Mouse (Mus musculus) midbrain, embryonic 10.5 days (tissue): ENCODE results near the gene Rasl11b. TPM values are rescaled to one million over a fixed set of nuclear protein-coding genes. Genes with fewer than 3 reads are reported as not detected.

Experiments
- DNase-seq: peaks from one replicate; pipeline ENCODE4 v3.0.0-alpha.2; 2017; ENCODE audit warnings: low spot score
- H3K27ac ChIP-seq: fragments of 300-500 bp; sonication (generic); replicated peaks from 2 replicates; pipeline ENCODE4 v1.5.1; 2016; ENCODE audit warnings: mild to moderate bottlenecking
- H3K27me3 ChIP-seq: fragments of 300-500 bp; sonication (generic); 2 replicates; pipeline ENCODE4 v1.6.1; 2016; ENCODE audit warnings: low read depth, mild to moderate bottlenecking; ENCODE audit not compliant: poor library complexity, severe bottlenecking
- H3K36me3 ChIP-seq: fragments of 300-500 bp; sonication (generic); 2 replicates; pipeline ENCODE4 v1.6.1; 2016; ENCODE audit warnings: mild to moderate bottlenecking, moderate library complexity
- H3K4me1 ChIP-seq: fragments of 300-500 bp; sonication (generic); 2 replicates; pipeline ENCODE4 v1.6.1; 2016
- H3K4me3 ChIP-seq: fragments of 300-500 bp; sonication (generic); 2 replicates; pipeline ENCODE4 v1.5.1; 2016; ENCODE audit warnings: mild to moderate bottlenecking, moderate library complexity
- H3K9me3 ChIP-seq: fragments of 300-500 bp; sonication (generic); replicated peaks from 2 replicates; pipeline ENCODE4 v1.6.1; 2016; ENCODE audit warnings: mild to moderate bottlenecking
- whole genome bisulfite sequencing: fragments of 180-500 bp; shearing (Covaris S2); methylation state at CpG from one replicate; pipeline ENCODE4 v1.1.7; 2016; 5-methylcytosine and 5-hydroxymethylcytosine counted together
- polyA plus RNA-seq: library from polyadenylated mRNA; unstranded; fragments of >200 nt; fragmentation: Nextera tagmentation; extraction: Ambion mirVana; gene quantifications from 2 replicates; pipeline ENCODE4 v1.2.1, GENCODE M21; 2016

Rasl11b gene
- polyA plus RNA-seq, 1 experiment from 2014 or later, result 27.3 TPM

GRCm38 (mm10) chr5:74190911-74191310, 4.2 kb upstream of the Rasl11b start:
- Histone ChIP-seq H3K4me1 (peaks cover 43% of the 10 kb centered on the region), H3K9me3 (no peaks in the 10 kb centered on the region), H3K27ac (no peak overlapping the region), H3K27me3 (peaks cover 60% of the 10 kb centered on the region), H3K36me3 (no peaks in the 10 kb centered on the region), H3K4me3 (no peak overlapping the region)
- no peak for DNase-seq
- WGBS, result 66% methylated on average over 5 of the region's 5 CpGs

- no peak for DNase-seq
- Histone ChIP-seq H3K4me1 (peaks cover 64% of the 10 kb centered on the region), H3K27ac (no peak overlapping the region), H3K9me3 (no peaks in the 10 kb centered on the region), H3K4me3 (no peak overlapping the region), H3K36me3 (peaks cover 11% of the 10 kb centered on the region), H3K27me3 (peaks cover 53% of the 10 kb centered on the region)
- WGBS, result 53% methylated on average over 2 of the region's 2 CpGs
Observed at GRCm38 (mm10) chr5:74193008-74193407, 2.1 kb upstream of the Rasl11b start.

GRCm38 (mm10) chr5:74193626-74194025, 1.5 kb upstream of the Rasl11b start:
- no peaks in the 10 kb centered on the region for H3K9me3 ChIP-seq
- H3K27me3 ChIP-seq, result peaks cover 53% of the 10 kb centered on the region
- DNase-seq, result no peak
- H3K27ac ChIP-seq, result no peak overlapping the region
- peaks cover 70% of the 10 kb centered on the region for H3K4me1 ChIP-seq
- 47% methylated on average over 7 of the region's 7 CpGs for WGBS
- H3K4me3 ChIP-seq, result no peak overlapping the region
- peaks cover 18% of the 10 kb centered on the region for H3K36me3 ChIP-seq

- peaks cover 53% of the 10 kb centered on the region for H3K27me3 ChIP-seq
- WGBS, result 31% methylated on average over 16 of the region's 16 CpGs
- peaks cover 24% of the 10 kb centered on the region for H3K36me3 ChIP-seq
- DNase-seq, result no peak
- peaks cover 67% of the 10 kb centered on the region for H3K4me1 ChIP-seq
- H3K4me3 ChIP-seq, result peak overlapping the region; percentile 91
- H3K9me3 ChIP-seq, result no peaks in the 10 kb centered on the region
- H3K27ac ChIP-seq, result peak overlapping the region; percentile 91
Observed at GRCm38 (mm10) chr5:74194027-74194840, 852 bp upstream of the Rasl11b start.

GRCm38 (mm10) chr5:74195614-74196306, 674 bp downstream of the Rasl11b start:
- H3K4me1 ChIP-seq, result peaks cover 56% of the 10 kb centered on the region
- under 1% methylated on average over 27 of the region's 27 CpGs for WGBS

GRCm38 (mm10) chr5:74196307-74196618, 1.2 kb downstream of the Rasl11b start:
- whole genome bisulfite sequencing, result 0% methylated on average over 4 of the region's 4 CpGs
- Histone ChIP-seq H3K27me3 (peaks cover 35% of the 10 kb centered on the region), H3K27ac (peak overlapping the region; percentile 91), H3K4me1 (peaks cover 57% of the 10 kb centered on the region), H3K36me3 (peaks cover 39% of the 10 kb centered on the region), H3K4me3 (peak overlapping the region; percentile 91), H3K9me3 (no peaks in the 10 kb centered on the region)
- DNase-seq, result no peak

More at GRCm38 (mm10) chr5:74195614-74196306, 674 bp downstream of the Rasl11b start:
- peak overlapping the region; percentile 91 for H3K4me3 ChIP-seq
- H3K27ac ChIP-seq, result peak overlapping the region; percentile 91
- no peaks in the 10 kb centered on the region for H3K9me3 ChIP-seq
- H3K27me3 ChIP-seq, result peaks cover 40% of the 10 kb centered on the region
- DNase-seq, result peak; percentile 69
- H3K36me3 ChIP-seq, result peaks cover 39% of the 10 kb centered on the region

- Histone ChIP-seq H3K36me3 (peaks cover 39% of the 10 kb centered on the region), H3K4me3 (peak overlapping the region; percentile 11; the same call in 1 of the 2 replicates)
- 91% methylated on average over 22 of the region's 22 CpGs for WGBS
Observed at GRCm38 (mm10) chr5:74197541-74198330, 2.6 kb downstream of the Rasl11b start.

GRCm38 (mm10) chr5:74198446-74198845, 3.4 kb downstream of the Rasl11b start:
- Histone ChIP-seq H3K9me3 (peaks cover 4% of the 10 kb centered on the region; the same call in 1 of the 2 replicates), H3K27me3 (peaks cover 13% of the 10 kb centered on the region), H3K4me1 (peaks cover 62% of the 10 kb centered on the region), H3K36me3 (peaks cover 39% of the 10 kb centered on the region), H3K4me3 (no peak overlapping the region), H3K27ac (no peak overlapping the region)
- DNase-seq, result no peak
- WGBS, result 89% methylated on average over 11 of the region's 11 CpGs

More at GRCm38 (mm10) chr5:74197541-74198330, 2.6 kb downstream of the Rasl11b start:
- Histone ChIP-seq H3K27ac (no peak overlapping the region), H3K4me1 (peaks cover 65% of the 10 kb centered on the region), H3K27me3 (peaks cover 20% of the 10 kb centered on the region), H3K9me3 (no peaks in the 10 kb centered on the region)
- DNase-seq, result no peak

GRCm38 (mm10) chr5:74199793-74200192, 4.7 kb downstream of the Rasl11b start:
- WGBS, result 90% methylated on average over 13 of the region's 13 CpGs
- no peaks in the 10 kb centered on the region for H3K27me3 ChIP-seq
- no peak overlapping the region for H3K4me3 ChIP-seq
- H3K4me1 ChIP-seq, result peaks cover 49% of the 10 kb centered on the region
- H3K27ac ChIP-seq, result no peak overlapping the region
- no peak for DNase-seq
- H3K36me3 ChIP-seq, result peaks cover 39% of the 10 kb centered on the region
- peaks cover 4% of the 10 kb centered on the region; the same call in 1 of the 2 replicates for H3K9me3 ChIP-seq

GRCm38 (mm10) chr5:74200481-74200880, 5.4 kb downstream of the Rasl11b start:
- Histone ChIP-seq H3K36me3 (peaks cover 39% of the 10 kb centered on the region), H3K27ac (no peak overlapping the region), H3K4me1 (peaks cover 47% of the 10 kb centered on the region), H3K9me3 (peaks cover 4% of the 10 kb centered on the region; the same call in 1 of the 2 replicates), H3K4me3 (no peak overlapping the region), H3K27me3 (no peaks in the 10 kb centered on the region)
- DNase-seq, result no peak
- 89% methylated on average over 8 of the region's 8 CpGs for WGBS

GRCm38 (mm10) chr5:74201570-74202357, 6.7 kb downstream of the Rasl11b start:
- Histone ChIP-seq H3K27ac (peak overlapping the region; percentile 33; the same call in 1 of the 2 replicates), H3K9me3 (peaks cover 4% of the 10 kb centered on the region; the same call in 1 of the 2 replicates), H3K4me1 (peaks cover 37% of the 10 kb centered on the region), H3K27me3 (no peaks in the 10 kb centered on the region), H3K36me3 (peaks cover 39% of the 10 kb centered on the region), H3K4me3 (no peak overlapping the region)
- no peak for DNase-seq
- WGBS, result 67% methylated on average over 10 of the region's 10 CpGs

- Histone ChIP-seq H3K4me3 (no peak overlapping the region), H3K4me1 (peaks cover 30% of the 10 kb centered on the region), H3K27ac (no peak overlapping the region), H3K27me3 (no peaks in the 10 kb centered on the region), H3K36me3 (peaks cover 32% of the 10 kb centered on the region), H3K9me3 (peaks cover 4% of the 10 kb centered on the region; the same call in 1 of the 2 replicates)
- 95% methylated on average over 4 of the region's 4 CpGs for WGBS
- DNase-seq, result no peak
Observed at GRCm38 (mm10) chr5:74202515-74202914, 7.4 kb downstream of the Rasl11b start.
